Mouse (Mus musculus) heart, embryonic 12.5 days (tissue): Measurements from ENCODE around the gene Tmem132c. TPM values are rescaled to one million over a fixed set of nuclear protein-coding genes. Genes with fewer than 3 reads are reported as not detected.

Experiments used
- ATAC-seq: fragments of 200-750 bp; cut with Nextera tagmentation; 2 replicates; pipeline ENCODE4 v1.8.0; 2017; ENCODE audit warnings: moderate TSS enrichment, moderate library complexity; ENCODE audit not compliant: insufficient number of reproducible peaks, low FRiP score
- H3K27ac ChIP-seq: fragments of 300-500 bp; sonication (generic); 2 replicates; pipeline ENCODE4 v1.5.1; 2016; ENCODE audit warnings: mild to moderate bottlenecking, moderate library complexity; ENCODE audit not compliant: poor library complexity, severe bottlenecking
- H3K27me3 ChIP-seq: fragments of 300-500 bp; sonication (generic); replicated peaks from 2 replicates; pipeline ENCODE4 v1.6.1; 2016; ENCODE audit warnings: mild to moderate bottlenecking, moderate library complexity
- H3K36me3 ChIP-seq: fragments of 300-500 bp; sonication (generic); 2 replicates; pipeline ENCODE4 v1.6.1; 2016; ENCODE audit warnings: mild to moderate bottlenecking, moderate library complexity
- H3K4me1 ChIP-seq: fragments of 300-500 bp; sonication (generic); replicated peaks from 2 replicates; pipeline ENCODE4 v1.6.1; 2016; ENCODE audit warnings: mild to moderate bottlenecking
- H3K4me2 ChIP-seq: fragments of 300-500 bp; sonication (generic); 2 replicates; pipeline ENCODE4 v1.6.1; 2016; ENCODE audit warnings: mild to moderate bottlenecking, moderate library complexity
- H3K4me3 ChIP-seq: fragments of 300-500 bp; sonication (generic); 2 replicates; pipeline ENCODE4 v1.5.1; 2016; ENCODE audit warnings: mild to moderate bottlenecking
- H3K9ac ChIP-seq: fragments of 300-500 bp; sonication (generic); 2 replicates; pipeline ENCODE4 v1.6.1; 2016; ENCODE audit warnings: mild to moderate bottlenecking, moderate library complexity
- H3K9me3 ChIP-seq: fragments of 300-500 bp; sonication (generic); replicated peaks from 2 replicates; pipeline ENCODE4 v1.6.1; 2016; ENCODE audit warnings: mild to moderate bottlenecking, moderate library complexity
- WGBS: fragments of 180-500 bp; shearing (Covaris S2); methylation state at CpG from one replicate; pipeline ENCODE4 v1.1.7; 2016; 5-methylcytosine and 5-hydroxymethylcytosine counted together
- polyA plus RNA-seq: library from polyadenylated mRNA; unstranded; fragments of >200 nt; fragmentation: Nextera tagmentation; extraction: Ambion mirVana; gene quantifications from 2 replicates; pipeline ENCODE4 v1.2.1, GENCODE M21; 2016

Tmem132c gene
- polyA plus RNA-seq, 1 experiment from 2014 or later, result 3.4 TPM

GRCm38 (mm10) chr5:127241925-127242762, 536 bp downstream of the Tmem132c start:
- Histone ChIP-seq H3K27ac (no peak overlapping the region), H3K27me3 (peaks cover 65% of the 10 kb centered on the region)

GRCm38 (mm10) chr5:127242763-127243160, 1.2 kb downstream of the Tmem132c start:
- H3K36me3 ChIP-seq, result no peaks in the 10 kb centered on the region
- peaks cover 65% of the 10 kb centered on the region for H3K27me3 ChIP-seq
- peak overlapping the region; percentile 71 for H3K4me3 ChIP-seq
- no peak overlapping the region for H3K27ac ChIP-seq
- WGBS, result under 1% methylated on average over 13 of the region's 13 CpGs
- H3K4me1 ChIP-seq, result peaks cover 19% of the 10 kb centered on the region
- no peaks in the 10 kb centered on the region for H3K9me3 ChIP-seq
- ATAC-seq, result no peak
- peak overlapping the region; percentile 91 for H3K4me2 ChIP-seq
- H3K9ac ChIP-seq, result peak overlapping the region; percentile 69

More at GRCm38 (mm10) chr5:127241925-127242762, 536 bp downstream of the Tmem132c start:
- Histone ChIP-seq H3K4me1 (peaks cover 19% of the 10 kb centered on the region), H3K9me3 (no peaks in the 10 kb centered on the region), H3K36me3 (no peaks in the 10 kb centered on the region), H3K9ac (peak overlapping the region; percentile 69), H3K4me2 (peak overlapping the region; percentile 91), H3K4me3 (peak overlapping the region; percentile 71)
- WGBS, result under 1% methylated on average over 59 of the region's 73 CpGs
- peak; percentile 68 for ATAC-seq

- no peaks in the 10 kb centered on the region for H3K36me3 ChIP-seq
- no peaks in the 10 kb centered on the region for H3K9me3 ChIP-seq
- peak overlapping the region; percentile 50 for H3K9ac ChIP-seq
- H3K27me3 ChIP-seq, result peaks cover 64% of the 10 kb centered on the region
- no peak overlapping the region for H3K27ac ChIP-seq
- no peak for ATAC-seq
- H3K4me3 ChIP-seq, result peak overlapping the region; percentile 71
- peak overlapping the region; percentile 91 for H3K4me2 ChIP-seq
- WGBS, result 2% methylated on average over 16 of the region's 16 CpGs
- H3K4me1 ChIP-seq, result peaks cover 19% of the 10 kb centered on the region
Observed at GRCm38 (mm10) chr5:127243209-127243608, 1.6 kb downstream of the Tmem132c start.

DNA sequence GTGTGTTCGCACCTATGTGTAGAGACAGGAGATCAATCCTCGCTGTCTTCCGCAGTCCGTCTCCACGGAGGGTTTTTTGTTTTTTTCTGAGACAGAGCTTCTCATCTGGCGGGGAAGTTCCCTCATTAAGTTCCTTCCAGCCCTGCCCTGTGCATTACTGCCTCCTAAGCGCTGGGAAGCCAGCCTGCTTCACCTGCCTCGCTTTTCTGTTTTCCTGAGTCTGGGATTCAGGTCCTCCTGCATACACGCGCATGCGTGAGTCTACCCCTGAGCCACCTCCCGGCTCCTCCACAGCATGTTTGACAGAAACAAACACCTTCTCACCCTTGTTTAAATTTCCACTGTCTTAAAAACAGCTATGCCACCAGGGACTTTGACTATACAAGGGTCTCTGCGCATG, 2.0 kb downstream of the Tmem132c start:
- no peak for ATAC-seq
- Histone ChIP-seq H3K4me3 (peak overlapping the region; percentile 71), H3K36me3 (no peaks in the 10 kb centered on the region), H3K9ac (peak overlapping the region; percentile 50), H3K27me3 (peaks cover 60% of the 10 kb centered on the region), H3K27ac (no peak overlapping the region), H3K4me1 (peaks cover 19% of the 10 kb centered on the region), H3K9me3 (no peaks in the 10 kb centered on the region), H3K4me2 (peak overlapping the region; percentile 91)
- 8% methylated on average over 13 of the region's 13 CpGs for WGBS

DNA sequence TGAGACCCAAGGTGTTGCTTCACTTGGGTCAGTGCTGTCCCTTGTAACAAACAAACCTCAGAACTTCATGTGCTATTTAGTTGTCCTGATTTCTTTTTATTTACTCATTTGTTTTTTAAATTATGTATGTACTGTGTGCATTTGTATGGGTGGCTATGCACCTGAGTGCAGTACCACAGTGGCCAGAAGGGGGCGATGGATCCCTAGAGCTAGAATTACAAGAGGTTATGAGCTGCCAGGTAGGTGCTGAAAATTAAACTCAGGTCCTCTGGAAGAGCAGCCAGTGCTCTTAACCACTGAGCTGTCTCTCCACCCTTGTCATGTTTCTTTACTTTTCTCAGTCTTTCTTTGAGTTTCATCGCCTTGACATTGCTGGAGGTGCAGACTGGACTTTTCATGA, 11.7 kb downstream of the Tmem132c start:
- Histone ChIP-seq H3K27me3 (no peaks in the 10 kb centered on the region), H3K27ac (no peak overlapping the region), H3K9me3 (peaks cover 7% of the 10 kb centered on the region; the same call in 1 of the 2 replicates), H3K4me1 (no peaks in the 10 kb centered on the region), H3K4me3 (no peak overlapping the region), H3K4me2 (no peak overlapping the region), H3K36me3 (no peaks in the 10 kb centered on the region), H3K9ac (no peak overlapping the region)
- WGBS, result 51% methylated on average over 2 of the region's 2 CpGs
- ATAC-seq, result no peak

GRCm38 (mm10) chr5:127256947-127257610, 15.5 kb downstream of the Tmem132c start:
- Histone ChIP-seq H3K4me2 (no peak overlapping the region), H3K27me3 (no peaks in the 10 kb centered on the region), H3K9me3 (peaks cover 8% of the 10 kb centered on the region; the same call in 1 of the 2 replicates), H3K4me1 (no peaks in the 10 kb centered on the region), H3K36me3 (no peaks in the 10 kb centered on the region), H3K9ac (no peak overlapping the region), H3K4me3 (no peak overlapping the region), H3K27ac (no peak overlapping the region)
- WGBS, result 65% methylated on average over 11 of the region's 11 CpGs
- ATAC-seq, result no peak

GRCm38 (mm10) chr5:127262136-127262535, 20.5 kb downstream of the Tmem132c start:
- no peak overlapping the region for H3K27ac ChIP-seq
- H3K9me3 ChIP-seq, result 0 out of 2 replicates have a peak, but pooled peaks cover 5% of the 10 kb centered on the region
- no peaks in the 10 kb centered on the region for H3K4me1 ChIP-seq
- H3K4me3 ChIP-seq, result no peak overlapping the region
- H3K4me2 ChIP-seq, result no peak overlapping the region
- no peak for ATAC-seq
- H3K36me3 ChIP-seq, result no peaks in the 10 kb centered on the region
- H3K9ac ChIP-seq, result no peak overlapping the region
- WGBS, result 72% methylated on average over 5 of the region's 5 CpGs
- no peaks in the 10 kb centered on the region for H3K27me3 ChIP-seq

DNA sequence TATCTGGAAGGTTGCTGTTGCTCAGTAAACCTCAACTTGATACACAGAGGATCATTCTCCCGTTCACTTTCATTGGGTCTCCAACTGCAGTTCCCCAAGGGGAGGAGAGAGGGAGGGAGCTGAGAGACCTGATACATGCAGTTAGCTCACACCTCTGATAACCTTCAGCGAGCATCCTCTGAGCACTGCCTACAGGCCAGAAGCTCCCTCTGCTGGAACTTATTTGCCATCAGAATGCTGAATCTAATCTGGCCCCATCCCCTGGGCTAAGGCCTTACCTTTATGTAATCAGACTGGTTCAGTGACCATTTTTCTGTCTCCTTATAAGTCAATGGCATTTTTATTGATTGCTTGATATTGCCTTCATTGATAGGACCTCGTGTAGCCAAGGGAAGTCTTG, 29.5 kb downstream of the Tmem132c start:
- H3K9me3 ChIP-seq, result 0 out of 2 replicates have a peak, but pooled peaks cover 3% of the 10 kb centered on the region
- H3K9ac ChIP-seq, result no peak overlapping the region
- no peaks in the 10 kb centered on the region for H3K36me3 ChIP-seq
- H3K4me1 ChIP-seq, result no peaks in the 10 kb centered on the region
- H3K27me3 ChIP-seq, result no peaks in the 10 kb centered on the region
- no peak for ATAC-seq
- H3K4me3 ChIP-seq, result no peak overlapping the region
- H3K4me2 ChIP-seq, result no peak overlapping the region
- H3K27ac ChIP-seq, result no peak overlapping the region
- WGBS, result 45% methylated on average over 3 of the region's 3 CpGs

GRCm38 (mm10) chr5:127279462-127279861, 37.9 kb downstream of the Tmem132c start:
- WGBS, result 77% methylated on average over 9 of the region's 9 CpGs

DNA sequence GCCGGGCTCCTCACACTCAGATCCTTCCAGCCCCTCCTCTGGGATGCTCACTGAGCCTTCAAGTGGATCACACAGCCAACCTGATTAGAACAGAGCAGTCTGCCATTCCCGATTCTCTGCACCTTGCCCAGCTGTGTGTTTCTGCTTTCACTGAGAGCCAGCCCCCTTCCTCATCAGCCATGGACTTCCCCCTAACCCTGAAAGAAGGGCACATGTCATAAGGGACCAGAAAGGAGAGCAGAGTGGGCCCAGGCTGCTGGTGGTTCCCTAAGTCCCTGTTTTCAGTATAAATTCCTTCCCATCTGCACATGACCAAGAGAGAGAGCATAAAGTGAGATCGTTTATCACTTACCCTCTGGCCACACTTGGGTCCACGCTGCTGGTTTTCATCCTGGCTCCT, 39.6 kb downstream of the Tmem132c start:
- no peak overlapping the region for H3K4me3 ChIP-seq
- H3K9me3 ChIP-seq, result no peaks in the 10 kb centered on the region
- H3K9ac ChIP-seq, result no peak overlapping the region
- H3K36me3 ChIP-seq, result no peaks in the 10 kb centered on the region
- no peak overlapping the region for H3K4me2 ChIP-seq
- peaks cover 21% of the 10 kb centered on the region for H3K4me1 ChIP-seq
- WGBS, result 65% methylated on average over 4 of the region's 4 CpGs
- no peak for ATAC-seq
- no peaks in the 10 kb centered on the region for H3K27me3 ChIP-seq
- H3K27ac ChIP-seq, result no peak overlapping the region

More at GRCm38 (mm10) chr5:127279462-127279861, 37.9 kb downstream of the Tmem132c start:
- Histone ChIP-seq H3K27ac (no peak overlapping the region), H3K4me3 (no peak overlapping the region), H3K4me2 (no peak overlapping the region), H3K27me3 (no peaks in the 10 kb centered on the region), H3K9me3 (no peaks in the 10 kb centered on the region), H3K36me3 (no peaks in the 10 kb centered on the region), H3K9ac (no peak overlapping the region), H3K4me1 (peaks cover 21% of the 10 kb centered on the region)
- no peak for ATAC-seq

DNA sequence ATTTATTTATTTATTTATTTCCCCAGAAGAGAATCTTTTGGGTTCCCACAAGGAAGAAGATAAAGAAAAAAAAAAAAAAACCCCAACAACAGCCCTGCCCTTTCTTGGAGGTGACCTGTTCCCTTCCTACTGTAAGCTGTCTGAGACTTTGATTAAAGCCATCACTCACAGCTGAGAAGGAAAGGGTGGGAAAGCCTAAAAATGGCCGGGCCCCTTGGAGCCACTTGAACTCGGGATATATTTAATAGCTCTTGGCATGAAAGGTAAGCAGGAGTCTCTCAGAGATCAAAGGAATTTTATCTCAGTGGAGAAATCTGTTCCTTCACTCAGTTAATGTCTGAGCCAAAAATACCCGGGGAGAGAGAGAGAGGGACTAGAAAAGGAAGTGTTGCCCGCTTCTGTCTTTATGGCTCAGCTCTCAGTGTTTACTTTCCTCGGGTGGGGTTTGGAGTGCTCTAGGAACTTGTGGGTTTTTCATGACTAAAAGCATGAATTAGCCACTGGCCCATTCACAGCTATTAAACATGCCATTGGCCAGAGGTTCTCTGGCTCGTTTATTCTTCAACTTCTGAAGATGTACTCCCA, 41.0 kb downstream of the Tmem132c start:
- peak overlapping the region; percentile 53; the same call in 1 of the 2 replicates for H3K27ac ChIP-seq
- H3K9me3 ChIP-seq, result no peaks in the 10 kb centered on the region
- ATAC-seq, result no peak
- no peaks in the 10 kb centered on the region for H3K27me3 ChIP-seq
- no peak overlapping the region for H3K4me3 ChIP-seq
- H3K4me1 ChIP-seq, result peaks cover 21% of the 10 kb centered on the region
- 0 out of 2 replicates have a peak overlapping the region, but pooled peaks have one; percentile 14 for H3K4me2 ChIP-seq
- H3K36me3 ChIP-seq, result no peaks in the 10 kb centered on the region
- H3K9ac ChIP-seq, result no peak overlapping the region
- 13% methylated on average over 6 of the region's 6 CpGs for WGBS
